Mouse (Mus musculus) cerebral cortex, adult 2 months (tissue): ENCODE data around the gene Gm13272.

ENCODE experiments used
- WGBS: fragments of 180-500 bp; shearing (Covaris S2); methylation state at CpG from one replicate; pipeline ENCODE4 v1.1.7; 2018; 5-methylcytosine and 5-hydroxymethylcytosine counted together

The Gm13272 gene

GRCm38 (mm10) chr4:88779550-88779949, at the start of gene Gm13272:
Gm13272 (plus strand) TSS chr4:88779850.
- WGBS = no CpG with 5 or more reads among the region's 29 CpGs

- 6% methylated on average over 2 of the region's 2 CpGs for WGBS
These were observed 41.2 kb upstream of the Gm13272 start for GRCm38 (mm10) chr4:88738480-88738879.

DNA sequence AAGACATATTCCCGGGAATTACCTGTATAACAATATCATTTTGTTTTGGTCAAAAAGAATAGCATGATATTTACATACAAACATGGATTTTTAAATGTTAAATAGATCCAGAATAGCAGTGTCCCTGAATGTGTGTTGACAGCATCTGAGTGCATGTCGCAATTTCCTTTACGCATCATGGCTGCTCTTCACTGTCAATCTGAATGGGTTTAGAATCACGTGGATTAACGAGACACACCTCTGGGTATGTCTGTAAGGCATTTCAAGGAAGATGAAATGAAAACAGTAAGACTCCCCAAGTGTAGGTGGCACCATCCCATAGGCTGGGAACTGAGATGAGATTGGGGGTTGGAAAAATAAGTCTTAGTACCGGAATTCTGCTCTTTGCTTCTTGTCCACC, 40.6 kb upstream of the Gm13272 start:
- WGBS = 87% methylated on average over 6 of the region's 6 CpGs

- WGBS = 91% methylated on average over 4 of the region's 4 CpGs
These were observed 38.2 kb upstream of the Gm13272 start for GRCm38 (mm10) chr4:88741426-88741825.

GRCm38 (mm10) chr4:88742771-88743371, 36.8 kb upstream of the Gm13272 start:
- WGBS = 70% methylated on average over 7 of the region's 7 CpGs

GRCm38 (mm10) chr4:88744207-88744606, 35.4 kb upstream of the Gm13272 start:
- 56% methylated on average over 3 of the region's 3 CpGs for WGBS

GRCm38 (mm10) chr4:88749926-88750325, 29.7 kb upstream of the Gm13272 start:
- 81% methylated on average over 6 of the region's 6 CpGs for WGBS

- WGBS = 85% methylated on average over 15 of the region's 15 CpGs
These were observed 24.8 kb upstream of the Gm13272 start, which contains the start of gene Gm13271 for GRCm38 (mm10) chr4:88754818-88755340. Gm13271 (plus strand) TSS chr4:88754868.

GRCm38 (mm10) chr4:88756581-88757513, 22.8 kb upstream of the Gm13272 start:
- 12% methylated on average over 29 of the region's 31 CpGs for WGBS

DNA sequence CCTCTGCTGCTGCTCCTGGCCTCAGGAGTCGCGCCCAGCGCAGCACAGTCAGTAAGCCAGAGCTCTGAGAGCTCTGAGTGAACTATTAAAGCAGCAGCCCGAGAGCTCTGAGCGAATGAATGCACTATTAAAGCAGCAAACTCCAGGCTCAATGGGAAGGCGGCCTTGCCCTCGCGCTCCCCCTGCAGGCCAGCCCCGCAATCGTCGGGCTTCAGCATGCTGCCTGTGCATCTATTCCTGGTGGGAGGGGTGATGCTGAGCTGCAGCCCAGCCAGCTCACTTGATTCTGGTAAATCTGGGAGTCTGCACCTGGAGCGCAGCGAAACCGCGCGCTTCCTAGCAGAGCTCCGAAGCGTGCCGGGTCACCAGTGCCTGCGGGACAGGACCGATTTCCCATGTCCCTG, 22.0 kb upstream of the Gm13272 start:
- WGBS = under 1% methylated on average over 21 of the region's 21 CpGs

- WGBS = 90% methylated on average over 9 of the region's 9 CpGs
These were observed 20.9 kb upstream of the Gm13272 start for GRCm38 (mm10) chr4:88758751-88759150.

DNA sequence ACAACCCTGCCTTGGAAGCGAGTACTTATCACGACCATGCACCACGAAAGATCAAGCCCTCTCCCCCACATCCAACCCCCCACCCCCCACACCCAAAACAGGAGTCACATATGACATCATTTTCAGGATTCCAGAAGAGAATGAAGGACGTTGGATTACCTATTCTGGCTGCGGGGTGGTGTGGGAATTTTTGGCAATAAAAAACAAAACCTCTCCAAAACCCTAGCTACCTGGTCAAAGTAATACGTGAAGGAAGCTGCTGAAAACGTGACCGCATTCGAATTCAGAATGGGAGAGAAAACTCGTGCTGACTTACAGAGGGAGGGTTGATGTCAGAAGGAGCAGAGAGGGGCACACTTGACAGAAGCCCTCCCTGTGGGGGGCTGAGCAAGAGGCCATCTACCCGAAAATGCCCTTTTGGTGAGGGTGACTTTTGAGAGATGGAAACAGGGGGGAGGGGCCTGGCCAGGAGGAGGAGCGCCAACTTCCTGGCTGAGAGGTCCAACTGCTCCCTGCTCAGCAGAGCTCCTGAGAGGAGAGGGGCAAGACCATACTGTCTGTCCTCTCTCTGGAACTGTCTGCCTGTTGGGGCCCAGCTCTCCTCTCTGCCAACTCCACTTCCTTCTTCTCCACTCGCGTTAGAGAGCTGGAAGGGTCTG, 19.9 kb upstream of the Gm13272 start, which contains the start of gene Gm13283:
TSS of gene Gm13283 (plus strand) at position 510 of the 659 bp plus-strand sequence.
- whole genome bisulfite sequencing = 41% methylated on average over 9 of the region's 14 CpGs

GRCm38 (mm10) chr4:88760431-88760830, 19.2 kb upstream of the Gm13272 start:
- 0% methylated on average over 27 of the region's 28 CpGs for WGBS

- 78% methylated on average over 6 of the region's 8 CpGs for WGBS
These were observed 17.9 kb upstream of the Gm13272 start for GRCm38 (mm10) chr4:88761776-88762175.

GRCm38 (mm10) chr4:88762341-88762740, 17.3 kb upstream of the Gm13272 start:
- WGBS = 73% methylated on average over 9 of the region's 9 CpGs

- 4% methylated on average over 32 of the region's 42 CpGs for WGBS
These were observed 16.1 kb upstream of the Gm13272 start for GRCm38 (mm10) chr4:88763384-88764018.

GRCm38 (mm10) chr4:88773534-88773933, 6.1 kb upstream of the Gm13272 start, which contains the start of gene Gm13290:
Gm13290 (plus strand) TSS chr4:88773834.
- WGBS = no CpG with 5 or more reads among the region's 32 CpGs

- no CpG with 5 or more reads among the region's 29 CpGs for WGBS
These were observed 3.0 kb upstream of the Gm13272 start, which contains the start of gene Gm13289 for GRCm38 (mm10) chr4:88776622-88777021. Gm13289 (plus strand) TSS chr4:88776922.

- 70% methylated on average over 16 of the region's 18 CpGs for WGBS
These were observed 670 bp downstream of the Gm13272 start for GRCm38 (mm10) chr4:88780320-88780719.

- 18% methylated on average over 4 of the region's 7 CpGs for WGBS
These were observed 2.2 kb downstream of the Gm13272 start, which contains the start of gene Ifnz for GRCm38 (mm10) chr4:88781831-88782230. Ifnz (plus strand) TSS chr4:88782131.

DNA sequence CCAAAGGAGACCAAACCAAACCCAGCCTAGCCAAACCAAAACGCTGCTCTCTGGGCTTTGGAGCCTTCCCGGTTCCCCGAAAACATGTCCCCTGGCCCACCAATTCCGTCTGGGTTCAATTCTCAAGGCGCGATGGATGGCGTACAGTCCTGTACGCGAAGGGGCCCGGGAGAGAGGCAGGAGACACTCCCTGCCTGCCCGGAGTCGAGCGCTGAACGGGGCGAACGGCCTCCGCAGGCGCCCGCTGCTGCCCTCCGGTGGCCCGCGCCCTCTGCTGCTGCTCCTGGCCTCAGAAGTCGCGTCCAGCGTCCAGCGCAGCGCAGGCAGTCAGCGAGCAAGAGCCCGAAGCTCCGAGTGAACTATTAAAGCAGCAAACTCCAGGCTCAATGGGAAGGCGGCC, 2.7 kb downstream of the Gm13272 start:
- 0% methylated on average over 4 of the region's 31 CpGs for WGBS
